In genomic region chr16:17200953-17201707, GRCm38 (mm10) we compare ENCODE assay signal across 8 mouse cellular contexts. TPM values are rescaled to one million over a fixed set of nuclear protein-coding genes. Genes with fewer than 3 reads are reported as not detected.
DNase-seq lines count a peak whose midpoint lies in the region; ATAC-seq lines count a peak whose summit lies in the region.

No protein-coding gene starts in this region.

- peaks cover 2 to 12% of the 10 kb centered on the region in 2 experiments for H3K4me1 ChIP-seq in heart, embryonic 14.5 days (ENCODE audit: control insufficient read depth in 2 of 2, insufficient read depth in 2 of 2, low read length in 2 of 2)
- H3K4me1 ChIP-seq in liver, embryonic 12.5 days: peaks cover 31% of the 10 kb centered on the region
- H3K4me1 ChIP-seq in stomach, embryonic 14.5 days (ENCODE audit: control insufficient read depth, insufficient read depth, low read length): peaks cover 14% of the 10 kb centered on the region; the same call in 1 of the 2 replicates

- peak; percentile 70 for DNase-seq in c-Kit-negative CD71-positive TER-119-positive erythroid progenitor cells, embryonic 14.5 days (ENCODE audit: low read depth, low spot score)
- DNase-seq in fibroblast of lung, adult 2 months (ENCODE audit: low read depth): peak; percentile 46
- DNase-seq in kidney, postnatal 14 days: peak; percentile 91
- peak; percentile 69 to 77 for DNase-seq in natural killer cell, adult 2 months (ENCODE audit: low spot score in 2 of 2)

- no peaks in the 10 kb centered on the region for H3K9me3 ChIP-seq in heart, embryonic 14.5 days (ENCODE audit: control insufficient read depth, low read length)
- no peaks in the 10 kb centered on the region for H3K9me3 ChIP-seq in liver, embryonic 12.5 days (replicated peaks)
- no peaks in the 10 kb centered on the region for H3K9me3 ChIP-seq in stomach, embryonic 14.5 days (ENCODE audit: control insufficient read depth, low read depth, low read length)

- under 1% methylated on average over 70 of the region's 72 CpGs for WGBS in heart, embryonic 14.5 days
- under 1% methylated on average over 72 of the region's 72 CpGs for WGBS in liver, embryonic 12.5 days (ENCODE audit: insufficient replicate concordance)
- under 1% methylated on average over 61 of the region's 72 CpGs for WGBS in stomach, embryonic 14.5 days

- peaks cover 2% of the 10 kb centered on the region; the same call in 1 of the 2 replicates for H3K27me3 ChIP-seq in heart, embryonic 14.5 days (ENCODE audit: control insufficient read depth, insufficient read depth, low read length)
- H3K27me3 ChIP-seq in liver, embryonic 12.5 days (replicated peaks): peaks cover 5% of the 10 kb centered on the region
- H3K27me3 ChIP-seq in stomach, embryonic 14.5 days (ENCODE audit: control insufficient read depth, insufficient read depth, low read length): no peaks in the 10 kb centered on the region

- peak overlapping the region; percentile 34 to 82 for H3K27ac ChIP-seq in heart, embryonic 14.5 days (replicated peaks in 1 of 2; ENCODE audit: control insufficient read depth in 1 of 2, insufficient read depth in 1 of 2, low read depth in 2 of 2, low read length in 2 of 2)
- peak overlapping the region; percentile 89 for H3K27ac ChIP-seq in liver, embryonic 12.5 days
- H3K27ac ChIP-seq in stomach, embryonic 14.5 days (ENCODE audit: low read length): peak overlapping the region; percentile 68

- peak overlapping the region; percentile 88 to 99 for H3K4me3 ChIP-seq in heart, embryonic 14.5 days (ENCODE audit: control insufficient read depth in 1 of 2, insufficient read depth in 1 of 2, low read depth in 1 of 2, low read length in 2 of 2)
- H3K4me3 ChIP-seq in liver, embryonic 12.5 days: peak overlapping the region; percentile 95
- peak overlapping the region; percentile 99 for H3K4me3 ChIP-seq in stomach, embryonic 14.5 days (ENCODE audit: low read depth, low read length)

- H3K36me3 ChIP-seq in heart, embryonic 14.5 days (ENCODE audit: control insufficient read depth, insufficient read depth, low read length): peaks cover 10% of the 10 kb centered on the region
- peaks cover 17% of the 10 kb centered on the region for H3K36me3 ChIP-seq in liver, embryonic 12.5 days
- H3K36me3 ChIP-seq in stomach, embryonic 14.5 days (ENCODE audit: control insufficient read depth, insufficient read depth, low read length): peaks cover 6% of the 10 kb centered on the region; the same call in 1 of the 2 replicates

- ATAC-seq in CD4-positive, CD25-positive, alpha-beta regulatory T cell, adult 4 months: peak; percentile 78
- peak; percentile 76 for ATAC-seq in heart, embryonic 14.5 days (ENCODE audit: insufficient number of reproducible peaks, insufficient read depth, low FRiP score, low read depth)
- peak; percentile 86 for ATAC-seq in liver, embryonic 12.5 days
- peak; percentile 86 for ATAC-seq in stomach, embryonic 14.5 days (ENCODE audit: insufficient number of reproducible peaks, insufficient read depth, low FRiP score, low read depth)

- H3K9ac ChIP-seq in heart, embryonic 14.5 days (ENCODE audit: low read length): peak overlapping the region; percentile 100
- peak overlapping the region; percentile 99 for H3K9ac ChIP-seq in liver, embryonic 12.5 days
- peak overlapping the region; percentile 99 for H3K9ac ChIP-seq in stomach, embryonic 14.5 days (replicated peaks; ENCODE audit: low read depth, low read length)

- peak overlapping the region; percentile 90 for H3K4me2 ChIP-seq in heart, embryonic 14.5 days (ENCODE audit: low read length)
- peak overlapping the region; percentile 87 for H3K4me2 ChIP-seq in liver, embryonic 12.5 days
- H3K4me2 ChIP-seq in stomach, embryonic 14.5 days (replicated peaks; ENCODE audit: low read depth, low read length): peak overlapping the region; percentile 67

RNA-seq across cellular contexts. Expression of gene Ube2l3, which starts 1.3 kb away (rescaled TPM):
- 100 to 1,000 TPM; 246 to 283 TPM for polyA plus RNA-seq in CD4-positive, CD25-positive, alpha-beta regulatory T cell, adult 4 months (2017; shearing (Covaris generic))
- polyA plus RNA-seq in heart, embryonic 14.5 days (2014; fragmentation: Nextera tagmentation; extraction: Ambion mirVana): 276 and 285 TPM in 2 replicates
- 275 and 283 TPM in 2 replicates for polyA plus RNA-seq in liver, embryonic 12.5 days (2016; fragmentation: Nextera tagmentation; extraction: Ambion mirVana)
- 325 and 353 TPM in 2 replicates for polyA plus RNA-seq in stomach, embryonic 14.5 days (2014; fragmentation: Nextera tagmentation; extraction: Ambion mirVana)

RNA-seq across cellular contexts. Expression of gene Rimbp3, which starts 7.3 kb away (rescaled TPM):
- polyA plus RNA-seq in CD4-positive, CD25-positive, alpha-beta regulatory T cell, adult 4 months (2017; shearing (Covaris generic)): not detected
- polyA plus RNA-seq in heart, embryonic 14.5 days (2014; fragmentation: Nextera tagmentation; extraction: Ambion mirVana): 0.15 and 0.20 TPM in 2 replicates
- 0.12 and 0.17 TPM in 2 replicates for polyA plus RNA-seq in liver, embryonic 12.5 days (2016; fragmentation: Nextera tagmentation; extraction: Ambion mirVana)
- polyA plus RNA-seq in stomach, embryonic 14.5 days (2014; fragmentation: Nextera tagmentation; extraction: Ambion mirVana): 0.65 and 0.69 TPM in 2 replicates

RNA-seq across cellular contexts. Expression of gene Hic2, which starts 32.2 kb away (rescaled TPM):
- 1 to 10 TPM in 1 of 2 experiments, under 1 TPM in 1; 0.89 to 2.1 TPM for polyA plus RNA-seq in CD4-positive, CD25-positive, alpha-beta regulatory T cell, adult 4 months (2017; shearing (Covaris generic))
- 2.7 and 3.0 TPM in 2 replicates for polyA plus RNA-seq in heart, embryonic 14.5 days (2014; fragmentation: Nextera tagmentation; extraction: Ambion mirVana)
- polyA plus RNA-seq in liver, embryonic 12.5 days (2016; fragmentation: Nextera tagmentation; extraction: Ambion mirVana): 4.8 and 5.3 TPM in 2 replicates
- 4.8 and 5.2 TPM in 2 replicates for polyA plus RNA-seq in stomach, embryonic 14.5 days (2014; fragmentation: Nextera tagmentation; extraction: Ambion mirVana)

RNA-seq across cellular contexts. Expression of gene Ccdc116, which starts 54.1 kb away (rescaled TPM):
- polyA plus RNA-seq in CD4-positive, CD25-positive, alpha-beta regulatory T cell, adult 4 months (2017; shearing (Covaris generic)): 1 to 10 TPM in 1 of 2 experiments, under 1 TPM in 1; 0.58 to 1.4 TPM
- 0.11 and 0.23 TPM in 2 replicates for polyA plus RNA-seq in heart, embryonic 14.5 days (2014; fragmentation: Nextera tagmentation; extraction: Ambion mirVana)
- polyA plus RNA-seq in liver, embryonic 12.5 days (2016; fragmentation: Nextera tagmentation; extraction: Ambion mirVana): 0.80 and 1.3 TPM in 2 replicates
- 1.0 and 1.1 TPM in 2 replicates for polyA plus RNA-seq in stomach, embryonic 14.5 days (2014; fragmentation: Nextera tagmentation; extraction: Ambion mirVana)

RNA-seq across cellular contexts. Expression of gene Ydjc, which starts 56.7 kb away (rescaled TPM):
- 1 to 10 TPM; 6.9 to 8.4 TPM for polyA plus RNA-seq in CD4-positive, CD25-positive, alpha-beta regulatory T cell, adult 4 months (2017; shearing (Covaris generic))
- polyA plus RNA-seq in heart, embryonic 14.5 days (2014; fragmentation: Nextera tagmentation; extraction: Ambion mirVana): 3.9 and 5.3 TPM in 2 replicates
- polyA plus RNA-seq in liver, embryonic 12.5 days (2016; fragmentation: Nextera tagmentation; extraction: Ambion mirVana): 18.5 and 18.8 TPM in 2 replicates
- polyA plus RNA-seq in stomach, embryonic 14.5 days (2014; fragmentation: Nextera tagmentation; extraction: Ambion mirVana): 9.1 and 12.6 TPM in 2 replicates

Comparison
In these comparisons a context has a peak if more than half of its experiments do, and no peak if none do; other contexts are left out.
1. Peak in every context shown above with its lines: DNase-seq, ATAC-seq, H3K4me3 ChIP-seq and H3K27ac ChIP-seq.